Comparison of ENCODE assay signal across 10 mouse cellular contexts in the genomic region with DNA sequence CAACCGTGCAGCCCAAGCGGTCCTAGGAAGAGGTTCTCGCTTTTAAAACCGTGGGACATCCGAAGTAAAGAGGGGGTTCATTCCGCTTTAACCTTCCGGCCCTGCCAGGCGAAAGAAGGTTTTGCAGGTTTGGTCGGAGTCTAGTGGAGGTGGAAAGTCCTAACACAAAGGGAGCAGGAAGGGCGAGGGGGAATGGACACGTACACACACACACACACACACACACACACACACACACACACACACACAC. TPM values are rescaled to one million over a fixed set of nuclear protein-coding genes. Genes with fewer than 3 reads are reported as not detected.
DNase-seq lines count a peak whose midpoint lies in the region; ATAC-seq and TF ChIP-seq lines count a peak whose summit lies in the region.
"Had no signal": no experiment of that assay in that cellular context is flagged by ENCODE, and none has a peak within 500 bp of the region (broad histone marks: within the 10 kb centered on the region; RNA-seq: fewer than 3 reads in every experiment).

No protein-coding gene starts in this region.

- H3K27ac ChIP-seq in heart, embryonic 14.5 days (replicated peaks in 1 of 2; ENCODE audit: control insufficient read depth in 1 of 2, insufficient read depth in 1 of 2, low read depth in 2 of 2, low read length in 2 of 2) = no peak overlapping the region
- no peak overlapping the region for H3K27ac ChIP-seq in midbrain, embryonic 15.5 days
- H3K27ac ChIP-seq in midbrain, embryonic 10.5 days (replicated peaks) = no peak overlapping the region
- H3K27ac ChIP-seq in forebrain, postnatal 0 days (ENCODE audit: low read depth, low read length) = peak overlapping the region; percentile 95
- H3K27ac ChIP-seq in thymus, adult 2 months (ENCODE audit: control insufficient read depth, insufficient read depth, low read length) = no peak overlapping the region

- TF ChIP-seq POLR2A in thymus, adult 2 months (IDR thresholded peaks at IDR 0.05; ENCODE audit: control insufficient read depth, extremely low read depth, insufficient read depth, low read length, poor library complexity) = no peak

- H3K4me1 ChIP-seq in heart, embryonic 14.5 days (ENCODE audit: control insufficient read depth in 2 of 2, insufficient read depth in 2 of 2, low read length in 2 of 2) = peaks cover 37 to 64% of the 10 kb centered on the region in 2 experiments
- peaks cover 31% of the 10 kb centered on the region for H3K4me1 ChIP-seq in midbrain, embryonic 15.5 days
- H3K4me1 ChIP-seq in midbrain, embryonic 10.5 days = peaks cover 2% of the 10 kb centered on the region; the same call in 1 of the 2 replicates
- peaks cover 38% of the 10 kb centered on the region for H3K4me1 ChIP-seq in forebrain, postnatal 0 days (ENCODE audit: insufficient read depth)
- no peaks in the 10 kb centered on the region for H3K4me1 ChIP-seq in thymus, adult 2 months (replicated peaks; ENCODE audit: control insufficient read depth, insufficient read depth, low read length)

- 8% methylated on average over 11 of the region's 11 CpGs for WGBS in heart, embryonic 14.5 days
- 7% methylated on average over 11 of the region's 11 CpGs for WGBS in midbrain, embryonic 15.5 days
- under 1% methylated on average over 11 of the region's 11 CpGs for WGBS in midbrain, embryonic 10.5 days
- 24% methylated on average over 11 of the region's 11 CpGs for WGBS in forebrain, postnatal 0 days
- WGBS in thymus, adult 2 months = 89% methylated on average over 11 of the region's 11 CpGs

- H3K27me3 ChIP-seq in heart, embryonic 14.5 days (ENCODE audit: control insufficient read depth, insufficient read depth, low read length) = peaks cover 96% of the 10 kb centered on the region
- H3K27me3 ChIP-seq in midbrain, embryonic 15.5 days (replicated peaks) = peaks cover 98% of the 10 kb centered on the region
- peaks cover 100% of the 10 kb centered on the region for H3K27me3 ChIP-seq in midbrain, embryonic 10.5 days (ENCODE audit: low read depth, poor library complexity, severe bottlenecking)
- H3K27me3 ChIP-seq in forebrain, postnatal 0 days (ENCODE audit: insufficient read depth, low read length) = no peaks in the 10 kb centered on the region; the same call in 1 of the 2 replicates
- H3K27me3 ChIP-seq in thymus, adult 2 months (ENCODE audit: control insufficient read depth, insufficient read depth, low read length) = peaks cover 7% of the 10 kb centered on the region; the same call in 1 of the 2 replicates

- ATAC-seq in heart, embryonic 14.5 days (ENCODE audit: insufficient number of reproducible peaks, insufficient read depth, low FRiP score, low read depth) = no peak
- no peak for ATAC-seq in midbrain, embryonic 15.5 days (replicated peaks)
- no peak for ATAC-seq in forebrain, postnatal 0 days
- ATAC-seq: CD4-positive, CD25-positive, alpha-beta regulatory T cell, adult 4 months had no signal

- TF ChIP-seq CTCF in forebrain, postnatal 0 days (IDR thresholded peaks at IDR 0.05; ENCODE audit: low read depth) = no peak
- TF ChIP-seq CTCF in thymus, adult 2 months (IDR thresholded peaks at IDR 0.05; ENCODE audit: borderline replicate concordance, control insufficient read depth, extremely low read depth, insufficient read depth, low read length, poor library complexity) = no peak

- H3K9ac ChIP-seq in heart, embryonic 14.5 days (ENCODE audit: low read length) = no peak overlapping the region
- no peak overlapping the region for H3K9ac ChIP-seq in midbrain, embryonic 15.5 days
- peak overlapping the region; percentile 70 for H3K9ac ChIP-seq in forebrain, postnatal 0 days

- no peak for DNase-seq in heart, postnatal 14 days
- no peak for DNase-seq in midbrain, embryonic 10.5 days (ENCODE audit: low spot score)
- DNase-seq in forebrain, postnatal 0 days = no peak
- no peak for DNase-seq in adrenal gland, postnatal 10 days
- no peak for DNase-seq in thymus, adult 2 months
- DNase-seq: heart, postnatal 36 days; kidney, postnatal 14 days had no signal

- intact Hi-C loops in heart, postnatal 14 days (cut with DNase I) = loop anchor here (2.0 kb wide), 1 partner anchor 13 kb away; no protein-coding TSS in a partner anchor

- H3K4me3 ChIP-seq in heart, embryonic 14.5 days (ENCODE audit: control insufficient read depth in 1 of 2, insufficient read depth in 1 of 2, low read depth in 1 of 2, low read length in 2 of 2) = no peak overlapping the region
- 0 out of 2 replicates have a peak overlapping the region, but pooled peaks have one; percentile 19 for H3K4me3 ChIP-seq in midbrain, embryonic 15.5 days
- H3K4me3 ChIP-seq in midbrain, embryonic 10.5 days = no peak overlapping the region
- peak overlapping the region; percentile 19 for H3K4me3 ChIP-seq in forebrain, postnatal 0 days (ENCODE audit: low read depth, low read length)
- no peak overlapping the region for H3K4me3 ChIP-seq in thymus, adult 2 months (ENCODE audit: control insufficient read depth, insufficient read depth, low read length)

- H3K9me3 ChIP-seq in heart, embryonic 14.5 days (ENCODE audit: control insufficient read depth, low read length) = no peaks in the 10 kb centered on the region
- no peaks in the 10 kb centered on the region for H3K9me3 ChIP-seq in midbrain, embryonic 15.5 days
- H3K9me3 ChIP-seq in midbrain, embryonic 10.5 days (replicated peaks) = no peaks in the 10 kb centered on the region
- no peaks in the 10 kb centered on the region for H3K9me3 ChIP-seq in forebrain, postnatal 0 days (ENCODE audit: low read length)

- no peaks in the 10 kb centered on the region for H3K36me3 ChIP-seq in heart, embryonic 14.5 days (ENCODE audit: control insufficient read depth, insufficient read depth, low read length)
- H3K36me3 ChIP-seq in midbrain, embryonic 15.5 days (replicated peaks) = no peaks in the 10 kb centered on the region
- no peaks in the 10 kb centered on the region for H3K36me3 ChIP-seq in midbrain, embryonic 10.5 days
- H3K36me3 ChIP-seq in forebrain, postnatal 0 days (ENCODE audit: insufficient read depth) = no peaks in the 10 kb centered on the region
- H3K36me3 ChIP-seq in thymus, adult 2 months (ENCODE audit: control insufficient read depth, insufficient read depth, low read length) = no peaks in the 10 kb centered on the region

- peak overlapping the region; percentile 50; the same call in 1 of the 2 replicates for H3K4me2 ChIP-seq in heart, embryonic 14.5 days (ENCODE audit: low read length)
- peak overlapping the region; percentile 36; the same call in 1 of the 2 replicates for H3K4me2 ChIP-seq in midbrain, embryonic 15.5 days
- H3K4me2 ChIP-seq in forebrain, postnatal 0 days (ENCODE audit: low read depth) = peak overlapping the region; percentile 57

RNA-seq across cellular contexts. Expression of a gene that starts 14.7 kb away (rescaled TPM):
- 16.3 and 16.8 TPM in 2 replicates for polyA plus RNA-seq in heart, embryonic 14.5 days (2014; fragmentation: Nextera tagmentation; extraction: Ambion mirVana)
- 100 to 1,000 TPM; 276 to 280 TPM for total RNA-seq in heart, postnatal 14 days (2021)
- polyA plus RNA-seq in midbrain, embryonic 15.5 days (2015; fragmentation: Nextera tagmentation; extraction: Ambion mirVana) = 48.6 and 54.0 TPM in 2 replicates
- polyA plus RNA-seq in midbrain, embryonic 10.5 days (2016; fragmentation: Nextera tagmentation; extraction: Ambion mirVana) = 0.49 and 1.2 TPM in 2 replicates
- 111 and 116 TPM in 2 replicates for total RNA-seq in forebrain, postnatal 0 days (2014; rRNA removed)
- 347 and 376 TPM in 2 replicates for polyA plus RNA-seq in forebrain, postnatal 0 days (2015; fragmentation: Nextera tagmentation; extraction: Ambion mirVana)
- 100 to 1,000 TPM; 145 to 200 TPM for total RNA-seq in adrenal gland, postnatal 10 days (2021)
- 17.7 and 18.2 TPM in 2 replicates for polyA plus RNA-seq in thymus, adult 2 months (2012; rRNA removed)

RNA-seq across cellular contexts. Expression of a gene that starts 37.2 kb away (rescaled TPM):
- polyA plus RNA-seq in heart, embryonic 14.5 days (2014; fragmentation: Nextera tagmentation; extraction: Ambion mirVana) = 5.9 and 6.6 TPM in 2 replicates
- total RNA-seq in heart, postnatal 14 days (2021) = 1 to 10 TPM; 6.1 to 6.4 TPM
- polyA plus RNA-seq in midbrain, embryonic 15.5 days (2015; fragmentation: Nextera tagmentation; extraction: Ambion mirVana) = 12.3 and 13.4 TPM in 2 replicates
- 2.9 and 5.3 TPM in 2 replicates for polyA plus RNA-seq in midbrain, embryonic 10.5 days (2016; fragmentation: Nextera tagmentation; extraction: Ambion mirVana)
- total RNA-seq in forebrain, postnatal 0 days (2014; rRNA removed) = 4.7 and 6.9 TPM in 2 replicates
- 8.2 and 10.0 TPM in 2 replicates for polyA plus RNA-seq in forebrain, postnatal 0 days (2015; fragmentation: Nextera tagmentation; extraction: Ambion mirVana)
- 1 to 10 TPM; 5.0 to 6.9 TPM for total RNA-seq in adrenal gland, postnatal 10 days (2021)
- 2.2 TPM in 2 replicates for polyA plus RNA-seq in thymus, adult 2 months (2012; rRNA removed)

RNA-seq across cellular contexts. Expression of a gene that starts 45.9 kb away (rescaled TPM):
- 49.9 and 53.0 TPM in 2 replicates for polyA plus RNA-seq in heart, embryonic 14.5 days (2014; fragmentation: Nextera tagmentation; extraction: Ambion mirVana)
- total RNA-seq in heart, postnatal 14 days (2021) = 10 to 100 TPM; 23.0 to 25.0 TPM
- 35.5 and 36.1 TPM in 2 replicates for polyA plus RNA-seq in midbrain, embryonic 15.5 days (2015; fragmentation: Nextera tagmentation; extraction: Ambion mirVana)
- 46.3 and 47.2 TPM in 2 replicates for polyA plus RNA-seq in midbrain, embryonic 10.5 days (2016; fragmentation: Nextera tagmentation; extraction: Ambion mirVana)
- total RNA-seq in forebrain, postnatal 0 days (2014; rRNA removed) = 24.7 and 28.7 TPM in 2 replicates
- 36.7 and 40.8 TPM in 2 replicates for polyA plus RNA-seq in forebrain, postnatal 0 days (2015; fragmentation: Nextera tagmentation; extraction: Ambion mirVana)
- total RNA-seq in adrenal gland, postnatal 10 days (2021) = 10 to 100 TPM; 39.2 to 40.0 TPM
- 52.9 and 60.6 TPM in 2 replicates for polyA plus RNA-seq in thymus, adult 2 months (2012; rRNA removed)

RNA-seq across cellular contexts. Expression of a gene that starts 55.0 kb away (rescaled TPM):
- 122 and 125 TPM in 2 replicates for polyA plus RNA-seq in heart, embryonic 14.5 days (2014; fragmentation: Nextera tagmentation; extraction: Ambion mirVana)
- 10 to 100 TPM; 78.9 to 79.9 TPM for total RNA-seq in heart, postnatal 14 days (2021)
- polyA plus RNA-seq in midbrain, embryonic 15.5 days (2015; fragmentation: Nextera tagmentation; extraction: Ambion mirVana) = 88.2 and 91.7 TPM in 2 replicates
- polyA plus RNA-seq in midbrain, embryonic 10.5 days (2016; fragmentation: Nextera tagmentation; extraction: Ambion mirVana) = 124 and 131 TPM in 2 replicates
- total RNA-seq in forebrain, postnatal 0 days (2014; rRNA removed) = 32.2 and 55.3 TPM in 2 replicates
- 63.5 and 77.4 TPM in 2 replicates for polyA plus RNA-seq in forebrain, postnatal 0 days (2015; fragmentation: Nextera tagmentation; extraction: Ambion mirVana)
- 100 to 1,000 TPM in 1 of 2 experiments, 10 to 100 TPM in 1; 89.4 to 108 TPM for total RNA-seq in adrenal gland, postnatal 10 days (2021)
- 109 and 117 TPM in 2 replicates for polyA plus RNA-seq in thymus, adult 2 months (2012; rRNA removed)

Comparison
In these comparisons a context has a peak if more than half of its experiments do, and no peak if none do; other contexts are left out.
1. H3K4me3 ChIP-seq: peak in midbrain, embryonic 15.5 days (single experiment) and forebrain, postnatal 0 days (single experiment); none in heart, embryonic 14.5 days (0 of 2), midbrain, embryonic 10.5 days (single experiment) and thymus, adult 2 months (single experiment).
2. Peak in every context shown above with its lines, with median percentiles within 50 percentile points of each other: H3K4me2 ChIP-seq.